Mouse (Mus musculus): Measurements from ENCODE around the gene 2010109A12Rik. TPM values are rescaled to one million over a fixed set of nuclear protein-coding genes. Genes with fewer than 3 reads are reported as not detected.

The 2010109A12Rik gene
- total RNA-seq, 2 experiments from 2014 or later, result 0.20 to 3.7 TPM

Other genes with a start within 250 kb of the 2010109A12Rik start
- gene Sowahb, start 161.5 kb upstream of the 2010109A12Rik start, total RNA-seq (2015), result not detected in 2 replicates
- not detected in 2 replicates for gene Sowahb, start 161.5 kb upstream of the 2010109A12Rik start, total RNA-seq (2017)
- 70.4 and 82.5 TPM in 2 replicates for gene Sept11, start 113.1 kb upstream of the 2010109A12Rik start, total RNA-seq (2015)
- 83.3 and 87.4 TPM in 2 replicates for gene Sept11, start 113.1 kb upstream of the 2010109A12Rik start, total RNA-seq (2017)
- gene Ccni, start within 50 bp of the 2010109A12Rik start, total RNA-seq (2015), result 180 and 198 TPM in 2 replicates
- gene Ccni, start within 50 bp of the 2010109A12Rik start, total RNA-seq (2017), result 196 and 202 TPM in 2 replicates
- gene Ccng2, start 60.7 kb downstream of the 2010109A12Rik start, total RNA-seq (2015), result 103 TPM in 2 replicates
- gene Ccng2, start 60.7 kb downstream of the 2010109A12Rik start, total RNA-seq (2017), result 104 TPM in 2 replicates

Data from megakaryocyte, adult 5-6 weeks (primary cell).